Mouse (Mus musculus): ENCODE data around the gene Gm9837. TPM values are rescaled to one million over a fixed set of nuclear protein-coding genes. Genes with fewer than 3 reads are reported as not detected.

Gm9837 gene
- polyA plus RNA-seq (2017; shearing (Covaris generic)): not detected

GRCm38 (mm10) chr11:53469968-53470695 lies at the start of gene Gm9837:
Gene Gm9837 (minus strand): TSS chr11:53470479.

DNA sequence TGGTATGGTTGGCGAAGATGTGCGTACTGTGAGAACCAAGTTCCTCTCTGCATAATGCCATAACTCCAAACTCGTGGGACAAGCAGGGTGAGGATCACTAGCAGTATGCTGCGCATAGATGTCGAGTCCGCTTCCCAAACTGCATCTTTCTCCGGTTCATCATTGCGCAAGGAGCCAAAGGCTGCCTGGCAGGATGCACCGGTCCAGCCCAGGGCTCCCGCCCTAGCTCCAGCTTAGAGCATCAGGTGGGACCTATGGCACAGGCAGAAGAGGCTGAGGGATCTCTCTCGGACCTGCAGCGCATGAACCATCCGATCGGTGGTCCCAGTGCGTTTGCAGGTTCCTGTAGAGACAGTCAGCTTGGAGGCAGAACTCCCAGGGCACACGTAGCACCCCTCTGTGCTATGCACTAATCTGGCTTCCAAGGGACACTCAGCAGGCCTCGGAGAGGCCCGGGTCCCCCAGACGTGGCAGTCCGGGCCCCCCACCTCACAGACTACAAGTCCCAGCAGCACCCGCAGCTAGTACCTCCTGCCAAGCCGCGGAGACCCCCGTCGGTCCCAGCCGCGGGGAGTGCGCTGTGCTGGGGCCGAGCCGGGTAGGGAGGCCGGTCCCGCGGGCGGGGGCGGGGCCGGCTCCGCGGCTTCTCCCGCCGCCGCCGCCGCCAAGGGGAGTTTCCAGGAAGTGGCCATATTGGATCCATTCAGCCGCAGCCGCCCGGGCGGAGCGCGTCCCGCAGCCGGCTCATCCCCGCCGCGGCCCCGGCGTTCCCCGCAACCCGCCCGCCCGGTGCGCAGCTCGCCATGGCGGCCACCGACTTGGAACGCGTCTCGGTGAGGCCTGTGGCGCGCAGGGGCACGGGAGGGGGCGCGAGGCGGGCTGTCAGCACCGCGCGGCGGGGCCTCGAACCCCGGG lies 49.2 kb upstream of the Gm9837 start, which contains the start of gene Sept8:
Sept8 (plus strand) TSS at position 51 of the 915 bp plus-strand sequence.

DNA sequence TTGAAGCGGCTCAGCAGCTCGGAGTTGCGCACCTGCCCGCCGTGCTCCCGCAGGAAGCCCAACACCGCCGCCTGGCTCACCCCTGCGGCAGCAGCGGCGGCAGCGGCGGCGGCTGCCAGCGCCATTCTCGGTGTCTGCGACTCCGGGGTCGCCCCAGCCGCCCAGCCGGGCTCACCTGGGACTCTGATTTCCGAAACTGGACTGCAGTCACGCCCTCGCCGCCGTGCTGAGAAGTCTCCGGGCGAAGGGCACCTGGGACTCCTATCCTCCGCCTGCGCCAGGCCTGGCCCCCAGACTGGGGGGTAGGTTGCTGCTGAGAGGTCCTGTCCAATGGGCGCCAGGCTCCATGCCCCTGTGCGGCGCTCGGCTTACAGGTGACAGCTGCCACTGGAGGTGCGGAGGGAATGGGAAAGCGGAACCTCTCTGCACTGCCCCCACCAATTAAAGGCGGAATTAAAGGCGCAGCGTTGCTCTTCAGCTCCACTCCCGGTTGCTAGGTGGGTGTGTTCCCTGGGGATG lies 9.6 kb upstream of the Gm9837 start, which contains the start of the genes Gm9945 and Sowaha:
Gm9945 (plus strand) TSS at position 384 of the 519 bp plus-strand sequence.
Sowaha (minus strand) TSS at position 492 of the 519 bp plus-strand sequence.

DNA sequence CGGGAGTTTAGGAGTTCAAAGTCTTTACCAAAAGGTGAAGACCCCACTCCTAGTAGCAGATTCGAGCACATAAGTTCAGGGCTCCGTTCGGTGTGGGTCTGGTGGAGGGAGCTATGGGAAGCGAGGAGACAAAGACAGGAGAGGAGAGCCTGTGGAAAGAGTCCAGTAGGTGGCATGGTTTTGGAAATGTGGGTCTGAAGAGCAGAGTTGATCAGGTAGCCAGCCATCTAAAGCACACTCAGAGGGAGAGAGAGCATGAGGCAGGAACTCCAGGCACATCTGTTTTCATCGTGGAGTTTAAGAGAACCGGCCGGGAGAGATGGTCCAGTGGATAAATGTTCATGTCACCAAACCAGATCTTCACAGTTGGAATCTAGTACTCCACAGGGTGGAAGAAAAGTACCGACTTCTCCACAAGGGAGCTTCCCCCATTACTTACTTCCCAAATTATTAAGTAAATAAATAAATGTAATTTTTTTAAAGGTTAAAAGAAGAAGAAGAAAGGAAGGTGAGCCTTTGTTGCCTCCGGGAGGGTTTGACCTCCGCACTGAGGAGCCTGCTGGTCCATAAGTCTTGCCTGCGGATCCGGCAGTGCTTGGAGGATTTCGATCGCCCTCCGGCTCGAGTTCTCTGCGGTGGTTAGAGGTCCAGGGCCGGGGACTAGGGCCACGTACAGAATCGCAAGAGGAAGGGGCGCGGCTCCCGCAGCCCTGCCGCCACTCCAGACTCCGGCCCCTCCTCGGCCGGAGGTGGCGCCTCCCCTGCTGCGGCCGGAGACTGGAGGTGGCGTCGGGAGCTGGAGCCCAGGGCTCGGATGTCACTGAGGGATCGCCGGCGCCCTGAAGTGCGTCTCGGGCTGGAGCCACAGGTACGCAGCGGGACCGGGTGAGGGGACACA lies 13.6 kb downstream of the Gm9837 start, which contains the start of the genes Gm10447 and Shroom1:
Gm10447 (minus strand) TSS at position 637 of the 898 bp plus-strand sequence.
Shroom1 (plus strand) TSS at position 732 of the 898 bp plus-strand sequence.

GRCm38 (mm10) chr11:53430670-53431346 lies 39.5 kb downstream of the Gm9837 start, which contains the start of the genes Uqcrq and Gdf9:
Gene Uqcrq (minus strand): TSS chr11:53430831.
Gene Gdf9 (plus strand): TSS chr11:53431023.

GRCm38 (mm10) chr11:53423036-53423435 lies 47.2 kb downstream of the Gm9837 start, which contains the start of gene Leap2:
Gene Leap2 (minus strand): TSS chr11:53423170.

Other genes starting within 250 kb of the Gm9837 start
- gene Hspa4, start 170.0 kb downstream of the Gm9837 start, polyA plus RNA-seq (2017; shearing (Covaris generic)): 21.3 TPM
- 35.6 TPM for gene Zcchc10, start 145.8 kb downstream of the Gm9837 start, polyA plus RNA-seq (2017; shearing (Covaris generic))
- gene Aff4, start 119.6 kb downstream of the Gm9837 start, polyA plus RNA-seq (2017; shearing (Covaris generic)): 11.8 TPM
- gene Leap2, start 47.3 kb downstream of the Gm9837 start, polyA plus RNA-seq (2017; shearing (Covaris generic)): not detected
- gene Uqcrq, start 39.6 kb downstream of the Gm9837 start, polyA plus RNA-seq (2017; shearing (Covaris generic)): 367 TPM
- gene Gdf9, start 39.5 kb downstream of the Gm9837 start, polyA plus RNA-seq (2017; shearing (Covaris generic)): 0.61 TPM
- gene Gm10447, start 13.4 kb downstream of the Gm9837 start, polyA plus RNA-seq (2017; shearing (Covaris generic)): not detected
- not detected for gene Shroom1, start 13.3 kb downstream of the Gm9837 start, polyA plus RNA-seq (2017; shearing (Covaris generic))
- not detected for gene Gm9945, start 9.7 kb upstream of the Gm9837 start, polyA plus RNA-seq (2017; shearing (Covaris generic))
- gene Sowaha, start 9.8 kb upstream of the Gm9837 start, polyA plus RNA-seq (2017; shearing (Covaris generic)): not detected
- gene Sept8, start 48.8 kb upstream of the Gm9837 start, polyA plus RNA-seq (2017; shearing (Covaris generic)): 0.62 TPM
- gene Kif3a, start 96.9 kb upstream of the Gm9837 start, polyA plus RNA-seq (2017; shearing (Covaris generic)): 10.8 TPM
- gene Il4, start 148.2 kb upstream of the Gm9837 start, polyA plus RNA-seq (2017; shearing (Covaris generic)): 7.0 TPM
- not detected for gene Il13, start 164.2 kb upstream of the Gm9837 start, polyA plus RNA-seq (2017; shearing (Covaris generic))
- gene Rad50, start 236.8 kb upstream of the Gm9837 start, polyA plus RNA-seq (2017; shearing (Covaris generic)): 57.4 TPM